Mouse (Mus musculus) megakaryocyte-erythroid progenitor cell, adult 5-6 weeks (primary cell): ENCODE data around the gene Gm14295. TPM values are rescaled to one million over a fixed set of nuclear protein-coding genes. Genes with fewer than 3 reads are reported as not detected.
"Not testable (repeated sequence)": the region's sequence is repeated elsewhere in the genome, so short reads cannot be mapped to it uniquely, and the experiment has no call there.

Source experiments
- ATAC-seq: replicated peaks from 2 replicates; pipeline ENCODE4 v1.8.0; 2016; ENCODE audit warnings: mild to moderate bottlenecking, inconsistent platforms; ENCODE audit not compliant: severe bottlenecking, poor library complexity, low FRiP score, low TSS enrichment
- total RNA-seq, 2 experiments: library from RNA; stranded (forward) in 1 of 2; stranded (reverse) in 1 of 2; fragments of 200-1000, 215-1000 nt in 1 of 2; fragments of >200 nt in 1 of 2; fragmentation: Nextera tagmentation in 1 of 2; gene quantifications; 2 replicates each; pipeline ENCODE4 v1.2.3; 2014 to 2017

Gene Gm14295
- total RNA-seq (2014; fragmentation: Nextera tagmentation) (20.7 and 33.6 TPM in 2 replicates), total RNA-seq (2017) (10.2 and 13.7 TPM in 2 replicates)

DNA sequence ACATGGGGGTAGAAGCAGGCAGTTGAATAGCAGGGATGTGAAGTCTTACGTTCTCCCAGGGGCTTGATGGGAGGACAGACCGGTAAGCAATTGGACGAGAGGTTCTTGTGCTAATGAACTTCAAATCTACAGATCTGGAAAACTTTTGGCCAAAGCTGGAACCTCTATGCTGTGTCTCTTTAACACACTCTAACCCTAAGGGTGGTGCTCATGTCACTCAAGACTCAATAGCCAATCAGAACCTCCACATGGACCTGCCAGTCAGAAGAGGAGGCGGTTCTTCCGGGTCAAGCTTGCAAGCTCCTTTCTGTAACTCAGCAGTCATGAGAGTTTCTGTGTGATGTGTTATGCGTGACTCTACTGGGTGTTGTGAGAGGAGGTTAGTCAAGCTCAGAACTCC lies at the start of gene Gm14295:
TSS of gene Gm14295 (plus strand) at position 301 of the 400 bp plus-strand sequence.
- not testable (repeated sequence) for ATAC-seq

DNA sequence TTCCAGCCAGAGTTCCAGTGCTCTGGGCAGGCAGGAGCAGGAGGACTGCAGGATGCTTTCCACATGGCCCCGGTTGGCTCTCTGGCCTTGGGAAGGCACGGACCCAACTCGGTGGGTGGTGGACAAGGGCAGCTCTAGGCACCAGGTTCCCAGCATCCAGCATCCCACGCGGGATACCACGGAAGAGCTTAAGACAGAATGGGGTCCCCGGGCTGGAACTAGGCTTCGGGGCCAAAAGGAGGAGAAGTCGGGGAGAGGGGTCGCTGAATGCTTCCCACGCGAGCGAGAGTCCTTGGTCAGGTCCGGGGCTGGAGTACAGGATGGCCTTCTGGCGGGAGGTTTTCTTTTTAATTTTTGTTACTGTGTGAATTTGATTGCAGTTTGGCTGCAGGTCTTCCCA lies 373 bp downstream of the Gm14295 start:
- not testable (repeated sequence) for ATAC-seq

DNA sequence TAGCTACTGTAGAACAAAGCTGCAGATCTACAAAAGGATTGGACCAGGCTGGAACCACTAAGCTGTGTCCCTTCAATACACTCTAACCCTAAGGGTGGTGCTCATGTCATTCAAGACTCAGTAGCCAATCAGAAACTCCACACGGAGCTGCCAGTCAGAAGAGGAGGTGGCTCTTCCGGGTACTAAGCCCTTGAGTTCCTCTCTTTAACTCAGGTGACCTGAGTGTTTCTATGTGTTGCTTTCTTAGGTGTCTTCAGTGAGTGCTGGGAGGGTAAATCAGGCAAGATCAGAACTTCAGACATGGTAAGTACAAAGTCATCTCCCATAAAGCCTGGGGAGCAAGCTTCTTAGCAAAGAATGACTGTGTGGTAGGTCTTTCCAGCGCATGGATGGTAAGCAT lies 32.4 kb downstream of the Gm14295 start, which contains the start of gene Gm14408:
TSS of gene Gm14408 (plus strand) at position 301 of the 400 bp plus-strand sequence.
- not testable (repeated sequence) for ATAC-seq

Other genes starting within 250 kb of the Gm14295 start
- gene Gm14308, start 162.3 kb upstream of the Gm14295 start, total RNA-seq (2014; fragmentation: Nextera tagmentation), result 0.99 and 39.1 TPM in 2 replicates
- gene Gm14308, start 162.3 kb upstream of the Gm14295 start, total RNA-seq (2017), result 7.2 TPM in 1 of 2 replicates, not detected in the other
- gene Zfp973, start 128.1 kb upstream of the Gm14295 start, total RNA-seq (2014; fragmentation: Nextera tagmentation), result 28.4 and 29.5 TPM in 2 replicates
- gene Zfp973, start 128.1 kb upstream of the Gm14295 start, total RNA-seq (2017), result 4.6 and 12.6 TPM in 2 replicates
- 8.7 and 14.1 TPM in 2 replicates for gene Gm14305, start 90.3 kb upstream of the Gm14295 start, total RNA-seq (2014; fragmentation: Nextera tagmentation)
- gene Gm14305, start 90.3 kb upstream of the Gm14295 start, total RNA-seq (2017), result 15.5 and 29.3 TPM in 2 replicates
- gene Gm14408, start 32.5 kb downstream of the Gm14295 start, total RNA-seq (2014; fragmentation: Nextera tagmentation), result not detected in 2 replicates
- not detected in 2 replicates for gene Gm14408, start 32.5 kb downstream of the Gm14295 start, total RNA-seq (2017)
- 15.7 and 20.4 TPM in 2 replicates for gene Gm14296, start 129.2 kb downstream of the Gm14295 start, total RNA-seq (2014; fragmentation: Nextera tagmentation)
- 17.2 and 19.6 TPM in 2 replicates for gene Gm14296, start 129.2 kb downstream of the Gm14295 start, total RNA-seq (2017)
- 1.5 and 10.7 TPM in 2 replicates for gene Gm14419, start 202.3 kb downstream of the Gm14295 start, total RNA-seq (2014; fragmentation: Nextera tagmentation)
- 5.3 and 39.4 TPM in 2 replicates for gene Gm14419, start 202.3 kb downstream of the Gm14295 start, total RNA-seq (2017)